Comparison of ENCODE assay signal across 10 mouse cellular contexts in genomic region chr19:43396327-43396726, GRCm38 (mm10). TPM values are rescaled to one million over a fixed set of nuclear protein-coding genes. Genes with fewer than 3 reads are reported as not detected.
DNase-seq lines count a peak whose midpoint lies in the region; ATAC-seq and TF ChIP-seq lines count a peak whose summit lies in the region.
"Had no signal": no experiment of that assay in that cellular context is flagged by ENCODE, and none has a peak within 500 bp of the region (broad histone marks: within the 10 kb centered on the region; RNA-seq: fewer than 3 reads in every experiment).

No protein-coding gene starts in this region.

- no peak overlapping the region for H3K9ac ChIP-seq in neural tube, embryonic 15.5 days (replicated peaks)
- H3K9ac ChIP-seq: heart, embryonic 13.5 days had no signal

- WGBS in neural tube, embryonic 15.5 days: 5% methylated on average over 4 of the region's 4 CpGs
- 4% methylated on average over 4 of the region's 4 CpGs for WGBS in lung, adult 2 months

- no peaks in the 10 kb centered on the region for H3K27me3 ChIP-seq in neural tube, embryonic 15.5 days (replicated peaks)

- no peak overlapping the region for H3K4me3 ChIP-seq in neural tube, embryonic 15.5 days (replicated peaks)
- no peak overlapping the region for H3K4me3 ChIP-seq in lung, adult 2 months (replicated peaks; ENCODE audit: extremely low read depth, low read depth, low read length)
- H3K4me3 ChIP-seq: heart, embryonic 13.5 days; myocyte had no signal

- no peaks in the 10 kb centered on the region for H3K4me1 ChIP-seq in neural tube, embryonic 15.5 days
- H3K4me1 ChIP-seq in lung, adult 2 months (ENCODE audit: control insufficient read depth, insufficient read depth, low read length): no peaks in the 10 kb centered on the region
- H3K4me1 ChIP-seq: heart, embryonic 13.5 days had no signal

- TF ChIP-seq CTCF in lung, adult 2 months (IDR thresholded peaks at IDR 0.05; ENCODE audit: insufficient read depth, low read length): peak; percentile 24; the same call in 1 of the 2 replicates

- no peak for ATAC-seq in neural tube, embryonic 15.5 days (ENCODE audit: low FRiP score)

- no peaks in the 10 kb centered on the region for H3K36me3 ChIP-seq in neural tube, embryonic 15.5 days
- H3K36me3 ChIP-seq: heart, embryonic 13.5 days had no signal

- no peak overlapping the region for H3K4me2 ChIP-seq in neural tube, embryonic 15.5 days
- H3K4me2 ChIP-seq: heart, embryonic 13.5 days had no signal

- DNase-seq in adrenal gland, adult 2 months: peak; percentile 21
- DNase-seq in adrenal gland, postnatal 25 days: no peak
- peak; percentile 20 for DNase-seq in neural tube, embryonic 10.5 days (ENCODE audit: extremely low spot score, low spot score)
- peak; percentile 22 for DNase-seq in cerebellum, adult 9-11 months
- DNase-seq in induced T-regulatory cell, adult 2 months (ENCODE audit: low read depth): peak; percentile 56
- DNase-seq in lung, adult 2 months: peak; percentile 11
- peak; percentile 38 to 47 for DNase-seq in right cerebral cortex, postnatal 10 days (ENCODE audit: low spot score in 2 of 2)

- TF ChIP-seq POLR2A in lung, adult 2 months (IDR thresholded peaks at IDR 0.05; ENCODE audit: borderline replicate concordance, extremely low read depth, low read depth, low read length): no peak

- H3K9me3 ChIP-seq in neural tube, embryonic 15.5 days (replicated peaks): no peaks in the 10 kb centered on the region
- H3K9me3 ChIP-seq: heart, embryonic 13.5 days had no signal

- H3K27ac ChIP-seq in neural tube, embryonic 15.5 days (replicated peaks): no peak overlapping the region
- H3K27ac ChIP-seq: heart, embryonic 13.5 days had no signal

RNA-seq across cellular contexts. Expression of gene Hpse2, which starts 8.2 kb away (rescaled TPM):
- not detected for total RNA-seq in adrenal gland, adult 2 months (2021)
- polyA plus RNA-seq in adrenal gland, adult 2 months (2012; rRNA removed): not detected in 2 replicates
- total RNA-seq in adrenal gland, postnatal 25 days (2021): not detected in 2 replicates
- 0.24 and 3.4 TPM in 2 replicates for polyA plus RNA-seq in neural tube, embryonic 15.5 days (2015; fragmentation: Nextera tagmentation; extraction: Ambion mirVana)
- polyA plus RNA-seq in lung, adult 2 months (2012; rRNA removed): 0.77 and 0.94 TPM in 2 replicates
- polyA plus RNA-seq: myocyte had no signal

RNA-seq across cellular contexts. Expression of gene Cnnm1, which starts 43.9 kb away (rescaled TPM):
- under 1 TPM; 0.29 to 0.48 TPM for total RNA-seq in adrenal gland, adult 2 months (2021)
- polyA plus RNA-seq in adrenal gland, adult 2 months (2012; rRNA removed): 0.09 and 0.16 TPM in 2 replicates
- total RNA-seq in adrenal gland, postnatal 25 days (2021): 0.21 TPM in 1 of 2 replicates, not detected in the other
- 4.9 and 5.1 TPM in 2 replicates for polyA plus RNA-seq in neural tube, embryonic 15.5 days (2015; fragmentation: Nextera tagmentation; extraction: Ambion mirVana)
- 0.03 and 0.06 TPM in 2 replicates for polyA plus RNA-seq in lung, adult 2 months (2012; rRNA removed)
- polyA plus RNA-seq: myocyte had no signal
